Mouse (Mus musculus): ENCODE measurements at regions not wholly inside any gene's neighbourhood (a gene's known extent, or its start where the extent isn't known, plus 50 kb on each side); places are given as distances from the start of the nearest gene placed in this dataset.
A peak's percentile ranks its signal among the peaks of the same experiment; 100 is the strongest.
"Not testable (repeated sequence)": the region's sequence is repeated elsewhere in the genome, so short reads cannot be mapped to it uniquely, and the experiment has no call there.

DNA sequence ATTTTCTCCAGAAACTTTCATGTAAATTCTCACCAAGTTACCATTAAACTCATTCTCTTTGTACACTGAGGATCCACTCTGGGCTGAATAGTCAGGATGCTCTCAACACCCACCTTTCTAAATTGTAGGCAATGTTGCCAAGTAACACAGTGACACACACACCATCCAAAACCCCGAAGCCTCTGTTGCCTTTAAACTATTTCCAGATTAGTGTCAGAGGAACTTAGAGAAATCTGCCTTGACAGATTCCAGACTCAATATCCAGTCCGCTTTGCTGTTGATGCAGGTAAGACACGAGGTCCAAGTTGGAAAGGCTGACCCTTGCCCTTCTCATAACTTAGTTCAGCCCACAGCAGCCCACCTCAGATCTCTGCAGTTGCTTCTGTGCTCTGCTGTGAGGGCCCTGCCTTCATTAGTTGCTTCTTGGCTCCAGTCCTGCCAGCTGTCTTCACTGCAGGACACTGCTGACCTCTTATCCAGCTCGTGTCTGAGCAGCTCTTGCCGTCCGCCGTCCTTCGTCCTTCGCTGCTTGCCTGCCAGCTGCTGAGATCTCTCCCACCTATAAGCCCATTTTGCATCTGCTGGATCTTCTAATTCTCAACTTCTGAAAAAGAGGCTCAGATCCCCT, 306.4 kb upstream of the Tbl1xr1 start:
- 56% methylated on average over 9 of the region's 9 CpGs for WGBS
- ATAC-seq (ENCODE audit: low FRiP score, low read depth) = no peak

DNA sequence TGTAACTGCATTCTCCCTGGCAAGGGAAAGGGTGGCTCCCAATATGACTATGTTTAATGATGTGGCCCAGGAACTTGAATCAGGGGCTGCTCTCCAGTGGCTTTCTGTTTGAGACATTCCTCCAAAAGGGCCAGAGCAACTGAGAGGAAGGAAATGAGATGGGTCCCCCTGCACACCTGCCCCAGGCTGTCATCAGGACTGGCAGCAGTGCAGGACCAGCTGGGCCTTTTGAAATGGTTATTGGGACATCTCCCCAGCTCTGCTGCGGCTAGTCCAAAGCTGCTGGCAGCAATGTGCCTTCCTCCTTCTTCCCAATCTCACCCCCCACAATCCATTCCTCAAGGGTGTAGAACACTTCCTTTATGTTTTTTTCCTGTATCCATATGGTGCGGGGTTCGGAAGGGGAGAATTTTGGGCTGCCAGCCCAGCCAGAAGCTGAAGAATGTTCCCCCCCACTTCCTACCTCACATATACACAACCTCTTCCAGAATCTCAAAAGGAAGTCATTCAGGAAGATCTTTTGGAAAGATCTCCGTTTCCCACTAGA, 304.6 kb upstream of the Tbl1xr1 start:
- no peaks in the 10 kb centered on the region for H3K36me3 ChIP-seq

More for the DNA sequence above, 306.4 kb upstream of the Tbl1xr1 start:
- H3K27ac ChIP-seq (replicated peaks) = no peak overlapping the region
- H3K4me3 ChIP-seq = no peak overlapping the region
- no peaks in the 10 kb centered on the region; the same call in 1 of the 2 replicates for H3K4me1 ChIP-seq (replicated peaks)
- H3K9ac ChIP-seq = no peak overlapping the region
- H3K9me3 ChIP-seq = no peaks in the 10 kb centered on the region
- no peak overlapping the region for H3K4me2 ChIP-seq
- no peaks in the 10 kb centered on the region for H3K27me3 ChIP-seq
- no peaks in the 10 kb centered on the region for H3K36me3 ChIP-seq

DNA sequence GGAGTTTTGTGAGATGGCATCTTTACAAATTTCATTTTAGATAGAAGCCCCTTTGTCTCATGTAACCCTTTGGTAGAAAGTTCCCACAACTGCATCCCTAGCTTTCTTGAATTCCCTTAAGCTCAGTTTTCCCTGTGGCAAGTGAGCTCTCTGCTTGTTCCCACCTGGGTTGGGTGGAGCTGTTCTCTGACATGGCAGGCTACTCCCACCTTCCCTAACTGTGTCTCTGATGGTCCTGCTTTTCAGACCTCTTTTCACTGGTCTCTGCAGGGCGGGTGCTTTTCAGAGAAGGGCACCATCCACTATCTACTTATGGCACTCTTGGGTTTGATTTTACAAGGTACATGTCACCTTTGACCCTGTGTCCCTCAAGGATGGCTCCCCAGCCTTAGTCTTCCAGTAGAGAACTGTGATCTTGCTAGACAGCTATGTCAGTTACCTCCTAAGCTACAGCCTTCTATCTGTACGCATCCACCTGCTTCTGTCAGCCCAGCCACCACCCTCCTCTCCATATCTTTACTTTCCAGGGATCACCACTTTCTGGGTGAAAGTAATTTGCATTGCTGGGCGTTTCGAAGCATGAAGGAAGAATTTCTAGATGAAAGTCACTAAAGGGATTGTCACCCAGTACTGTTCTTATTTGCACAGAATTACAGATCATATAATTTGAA, 302.1 kb upstream of the Tbl1xr1 start:
- Histone ChIP-seq H3K36me3 (no peaks in the 10 kb centered on the region), H3K4me3 (no peak overlapping the region), H3K4me2 (no peak overlapping the region), H3K9me3 (no peaks in the 10 kb centered on the region), H3K27ac (replicated peaks) (no peak overlapping the region), H3K27me3 (no peaks in the 10 kb centered on the region), H3K9ac (no peak overlapping the region), H3K4me1 (replicated peaks) (no peaks in the 10 kb centered on the region; the same call in 1 of the 2 replicates)
- 89% methylated on average over 4 of the region's 4 CpGs for WGBS
- no peak for ATAC-seq (ENCODE audit: low FRiP score, low read depth)

More for the DNA sequence above, 304.6 kb upstream of the Tbl1xr1 start:
- Histone ChIP-seq H3K9me3 (no peaks in the 10 kb centered on the region), H3K27me3 (no peaks in the 10 kb centered on the region), H3K27ac (replicated peaks) (no peak overlapping the region), H3K4me3 (no peak overlapping the region), H3K4me2 (no peak overlapping the region), H3K9ac (no peak overlapping the region), H3K4me1 (replicated peaks) (no peaks in the 10 kb centered on the region; the same call in 1 of the 2 replicates)
- 76% methylated on average over 4 of the region's 4 CpGs for WGBS
- no peak for ATAC-seq (ENCODE audit: low FRiP score, low read depth)

DNA sequence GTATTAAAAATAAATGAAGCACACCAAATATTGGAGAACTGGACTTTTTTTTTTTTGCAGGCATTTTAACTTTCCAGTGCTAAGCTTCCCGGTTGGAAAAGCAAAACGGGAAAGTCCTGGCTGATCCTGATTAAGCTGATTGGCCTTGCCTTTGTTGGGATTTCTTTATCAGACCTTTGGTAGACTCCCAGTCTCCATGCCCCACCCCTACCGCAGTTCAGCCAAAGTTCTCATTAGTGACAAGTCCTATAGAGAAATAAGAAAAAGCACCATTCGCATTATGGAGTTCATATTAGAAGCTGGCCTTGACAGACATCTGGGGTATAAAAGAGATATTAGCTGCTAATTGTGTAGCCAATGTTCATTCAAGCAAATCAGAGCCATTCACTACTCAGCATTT, 297.7 kb upstream of the Tbl1xr1 start:
- Histone ChIP-seq H3K27me3 (no peaks in the 10 kb centered on the region), H3K9ac (no peak overlapping the region)
- no peak for ATAC-seq (ENCODE audit: low FRiP score, low read depth)

DNA sequence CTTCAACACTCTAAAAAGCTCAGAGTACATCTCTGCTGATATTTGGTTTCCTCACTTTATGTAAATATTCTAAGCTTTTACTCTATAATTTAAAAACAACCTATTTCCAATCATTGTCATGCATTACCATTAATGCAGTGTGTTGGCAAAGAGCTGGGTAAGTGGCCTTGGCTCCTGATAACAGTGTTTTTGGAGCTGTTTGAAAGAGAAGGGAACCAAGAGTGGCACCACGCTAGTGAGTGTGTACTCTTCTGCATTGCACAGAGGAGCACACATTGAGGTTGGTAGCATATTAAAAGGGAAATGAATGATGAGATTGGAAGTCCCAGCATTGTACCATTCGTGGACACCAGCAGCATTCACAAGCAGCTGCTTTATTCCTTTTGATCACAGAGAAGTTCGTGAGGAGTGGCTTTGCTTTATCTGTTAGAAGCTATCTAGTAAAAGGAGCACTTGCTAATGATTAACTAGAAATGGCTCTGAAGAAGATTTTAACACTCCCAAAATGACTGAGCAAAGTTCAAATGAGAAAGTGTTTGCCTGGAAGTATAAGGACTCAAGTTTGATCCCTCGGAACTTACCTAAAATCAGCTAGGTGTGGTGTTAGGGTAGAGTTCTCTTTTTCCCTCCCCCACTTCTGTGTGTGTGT, 284.3 kb upstream of the Tbl1xr1 start:
- no peak overlapping the region for H3K4me2 ChIP-seq
- ATAC-seq (ENCODE audit: low FRiP score, low read depth) = no peak

More for the DNA sequence above, 297.7 kb upstream of the Tbl1xr1 start:
- Histone ChIP-seq H3K4me1 (replicated peaks) (no peaks in the 10 kb centered on the region), H3K4me2 (no peak overlapping the region), H3K9me3 (no peaks in the 10 kb centered on the region), H3K36me3 (no peaks in the 10 kb centered on the region), H3K4me3 (no peak overlapping the region), H3K27ac (replicated peaks) (no peak overlapping the region)
- WGBS = 75% methylated on average over 4 of the region's 4 CpGs

DNA sequence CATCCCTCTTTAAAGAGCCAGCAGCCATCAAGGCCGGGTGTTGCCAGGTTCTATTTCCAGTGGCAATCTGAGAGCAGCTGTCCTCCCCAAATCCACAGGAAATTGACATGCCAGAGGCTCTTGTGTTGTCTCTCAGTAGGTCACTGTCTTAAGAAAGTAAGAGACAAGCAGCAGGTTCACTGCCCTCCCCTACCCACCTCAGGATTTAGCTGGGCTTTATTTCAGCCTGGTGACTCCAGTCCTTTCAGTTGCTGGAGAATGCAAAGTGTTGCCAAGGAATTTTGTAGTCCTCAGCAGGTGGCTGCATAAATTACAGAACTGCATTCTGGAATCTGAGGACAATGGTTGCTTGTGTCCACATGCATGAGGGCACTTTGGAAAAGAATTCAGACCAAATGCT, 278.3 kb upstream of the Tbl1xr1 start:
- H3K27me3 ChIP-seq = no peaks in the 10 kb centered on the region
- ATAC-seq (ENCODE audit: low FRiP score, low read depth) = peak; percentile 69; the same call in 1 of the 2 replicates
- no peak overlapping the region for H3K4me2 ChIP-seq
- peak overlapping the region; percentile 4; the same call in 1 of the 2 replicates for H3K27ac ChIP-seq (replicated peaks)
- no peaks in the 10 kb centered on the region for H3K9me3 ChIP-seq
- H3K4me1 ChIP-seq (replicated peaks) = 0 out of 2 replicates have a peak, but pooled peaks cover 2% of the 10 kb centered on the region
- no peaks in the 10 kb centered on the region for H3K36me3 ChIP-seq
- H3K4me3 ChIP-seq = no peak overlapping the region
- no peak overlapping the region for H3K9ac ChIP-seq
- WGBS = 17% methylated on average over 1 of the region's 1 CpGs

More for the DNA sequence above, 284.3 kb upstream of the Tbl1xr1 start:
- no peaks in the 10 kb centered on the region for H3K9me3 ChIP-seq
- no peaks in the 10 kb centered on the region for H3K36me3 ChIP-seq
- no peak overlapping the region for H3K27ac ChIP-seq (replicated peaks)
- no peak overlapping the region for H3K9ac ChIP-seq
- no peaks in the 10 kb centered on the region for H3K27me3 ChIP-seq
- WGBS = 56% methylated on average over 4 of the region's 4 CpGs
- no peaks in the 10 kb centered on the region for H3K4me1 ChIP-seq (replicated peaks)
- H3K4me3 ChIP-seq = no peak overlapping the region

DNA sequence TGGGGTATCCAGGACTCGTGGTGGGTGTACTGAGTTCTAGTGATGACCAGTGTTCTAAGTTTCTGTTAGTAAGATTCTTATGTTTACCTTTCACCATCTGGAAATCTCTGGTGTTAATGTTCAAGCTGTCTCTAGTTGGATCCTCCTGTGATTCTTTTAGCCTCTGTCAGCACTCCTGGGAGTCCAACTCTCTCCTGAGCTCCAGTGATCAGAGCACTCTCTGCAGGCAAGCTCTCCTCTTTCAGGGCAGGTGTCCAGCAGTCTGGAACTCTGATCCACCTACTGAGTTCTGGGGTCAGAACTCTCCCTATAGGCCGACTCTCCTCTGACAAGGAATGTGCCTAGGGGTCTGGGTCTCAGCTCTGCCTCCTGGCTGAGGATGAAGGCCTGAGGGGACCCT, 272.6 kb upstream of the Tbl1xr1 start:
- H3K27ac ChIP-seq (replicated peaks); H3K36me3 ChIP-seq; H3K4me2 ChIP-seq; H3K27me3 ChIP-seq; H3K4me3 ChIP-seq; ATAC-seq (ENCODE audit: low FRiP score, low read depth); H3K9ac ChIP-seq; H3K9me3 ChIP-seq; H3K4me1 ChIP-seq (replicated peaks): not testable (repeated sequence)
- WGBS = 97% methylated on average over 2 of the region's 2 CpGs

DNA sequence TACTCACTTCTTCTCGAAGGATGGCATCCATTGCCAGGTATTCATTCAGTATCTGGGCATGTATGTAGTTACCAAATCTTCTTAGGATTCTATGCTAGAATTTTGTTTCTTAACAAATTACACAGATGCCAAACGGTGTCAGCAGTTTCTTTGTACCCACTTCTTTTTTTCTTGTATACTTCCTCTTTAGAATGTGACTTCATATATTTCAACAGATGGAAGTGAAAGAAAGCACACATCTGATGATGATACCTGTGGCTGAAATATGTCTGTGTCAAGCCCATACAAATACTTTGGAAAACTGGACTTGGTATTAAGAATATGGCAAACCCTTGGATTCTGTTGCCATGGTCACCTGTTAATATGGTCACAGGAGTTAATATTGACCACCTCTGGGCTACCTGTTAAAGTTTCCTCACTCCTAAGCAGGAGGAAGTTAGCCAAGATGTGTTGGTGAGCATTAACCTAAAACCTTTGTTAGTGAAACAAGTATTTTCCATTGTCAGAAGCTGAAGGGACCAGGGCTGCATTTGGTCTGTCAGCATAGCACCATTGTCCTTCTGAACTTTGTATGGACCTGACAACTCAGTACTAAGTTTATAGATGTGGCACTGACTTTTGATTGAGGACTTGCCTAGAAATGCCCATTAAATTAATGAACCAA, 269.8 kb upstream of the Tbl1xr1 start:
- ATAC-seq (ENCODE audit: low FRiP score, low read depth) = no peak
- 89% methylated on average over 2 of the region's 2 CpGs for WGBS
- Histone ChIP-seq H3K4me2 (no peak overlapping the region), H3K27me3 (no peaks in the 10 kb centered on the region), H3K4me3 (no peak overlapping the region), H3K27ac (replicated peaks) (no peak overlapping the region), H3K9me3 (no peaks in the 10 kb centered on the region), H3K36me3 (no peaks in the 10 kb centered on the region), H3K9ac (no peak overlapping the region), H3K4me1 (replicated peaks) (peaks cover 10% of the 10 kb centered on the region)

DNA sequence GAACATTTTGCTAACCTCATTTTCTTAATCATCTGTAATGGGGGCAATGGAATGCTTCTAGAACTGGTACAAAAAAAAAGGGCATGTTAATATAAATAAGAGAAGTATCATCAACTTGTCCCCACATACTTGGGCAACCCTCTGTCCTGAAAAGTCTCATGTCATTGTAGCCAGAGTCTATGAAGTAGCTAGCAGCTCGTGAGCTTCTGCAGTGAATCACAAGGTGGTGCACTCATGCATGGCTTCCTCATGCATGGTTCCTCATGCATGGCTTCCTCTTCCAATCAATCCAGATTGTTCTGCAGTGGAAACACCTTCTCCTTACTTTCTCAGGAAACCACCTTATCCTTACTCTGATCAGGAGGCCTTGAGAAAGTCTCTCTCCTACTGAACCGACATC, 267.9 kb upstream of the Tbl1xr1 start:
- no peaks in the 10 kb centered on the region for H3K36me3 ChIP-seq

DNA sequence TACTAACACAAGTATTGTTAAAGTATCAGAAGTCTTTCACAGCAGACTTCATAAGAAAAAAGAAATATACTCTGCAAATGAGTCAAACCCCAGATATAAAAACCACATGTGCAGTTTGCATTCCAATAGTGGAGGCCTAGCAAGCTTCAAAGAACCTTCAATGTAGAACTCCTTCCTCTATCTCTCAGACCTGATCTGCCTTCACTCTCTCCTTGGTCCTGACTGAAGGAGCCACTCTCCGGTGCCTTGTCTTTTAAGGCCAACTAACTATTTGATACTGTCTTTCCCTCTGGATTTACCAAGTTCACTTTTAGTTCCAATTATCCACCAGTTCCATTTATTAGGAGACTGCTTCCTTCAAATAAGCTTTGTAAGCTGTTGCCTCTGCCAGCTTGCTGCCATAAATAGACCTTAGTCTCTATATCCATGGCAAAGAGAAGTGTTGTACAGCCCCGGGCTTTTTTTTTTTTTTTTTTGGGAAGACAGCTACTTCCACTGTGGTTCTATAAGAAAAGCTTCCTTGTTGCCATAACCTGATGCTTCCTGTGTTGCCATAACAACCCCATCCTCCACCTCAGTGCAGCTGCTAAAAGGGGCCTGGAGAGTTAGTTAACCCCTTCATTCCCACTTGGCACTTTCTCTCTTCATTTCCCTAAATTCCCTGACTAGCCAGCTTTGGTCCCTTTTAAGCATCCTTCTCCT, 266.5 kb upstream of the Tbl1xr1 start:
- Histone ChIP-seq H3K27ac (replicated peaks) (peak overlapping the region; percentile 59), H3K4me2 (no peak overlapping the region), H3K4me3 (no peak overlapping the region), H3K27me3 (no peaks in the 10 kb centered on the region), H3K4me1 (replicated peaks) (peaks cover 10% of the 10 kb centered on the region), H3K9me3 (no peaks in the 10 kb centered on the region), H3K36me3 (no peaks in the 10 kb centered on the region), H3K9ac (no peak overlapping the region)
- 3% methylated on average over 2 of the region's 2 CpGs for WGBS
- ATAC-seq (ENCODE audit: low FRiP score, low read depth) = peak; percentile 80; the same call in 1 of the 2 replicates

More for the DNA sequence above, 267.9 kb upstream of the Tbl1xr1 start:
- WGBS = 59% methylated on average over 2 of the region's 2 CpGs
- H3K9ac ChIP-seq = no peak overlapping the region
- peaks cover 10% of the 10 kb centered on the region for H3K4me1 ChIP-seq (replicated peaks)
- H3K9me3 ChIP-seq = no peaks in the 10 kb centered on the region
- H3K27ac ChIP-seq (replicated peaks) = no peak overlapping the region
- ATAC-seq (ENCODE audit: low FRiP score, low read depth) = no peak
- no peak overlapping the region for H3K4me3 ChIP-seq
- H3K27me3 ChIP-seq = no peaks in the 10 kb centered on the region
- H3K4me2 ChIP-seq = no peak overlapping the region

DNA sequence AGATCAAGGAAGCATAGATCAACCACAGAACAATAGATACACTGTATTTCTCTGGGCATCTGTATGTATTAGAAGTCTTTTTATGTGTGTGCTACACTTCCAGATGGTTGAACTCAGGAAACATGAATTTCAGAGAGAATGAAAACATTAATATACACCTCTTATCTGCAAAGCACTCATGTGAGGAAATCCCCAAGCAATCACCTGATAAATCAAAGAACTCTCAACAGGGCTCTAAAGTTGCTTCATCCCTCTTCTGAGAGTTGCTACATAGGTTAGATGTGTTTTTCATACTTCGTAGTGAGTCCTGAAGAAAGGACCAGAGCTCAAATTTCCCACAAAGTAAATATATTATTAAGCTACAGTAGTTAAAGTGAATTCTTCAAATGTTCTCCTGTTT, 263.1 kb upstream of the Tbl1xr1 start:
- Histone ChIP-seq H3K4me3 (no peak overlapping the region), H3K27ac (replicated peaks) (no peak overlapping the region), H3K9ac (no peak overlapping the region), H3K4me2 (no peak overlapping the region), H3K4me1 (replicated peaks) (peaks cover 10% of the 10 kb centered on the region), H3K27me3 (no peaks in the 10 kb centered on the region), H3K9me3 (no peaks in the 10 kb centered on the region), H3K36me3 (no peaks in the 10 kb centered on the region)
- WGBS = 82% methylated on average over 1 of the region's 1 CpGs
- ATAC-seq (ENCODE audit: low FRiP score, low read depth) = no peak

Data from hindbrain, embryonic 15.5 days (tissue).